Mouse (Mus musculus) CH12.LX (cell line): Measurements from ENCODE around the gene Glis1. TPM values are rescaled to one million over a fixed set of nuclear protein-coding genes. Genes with fewer than 3 reads are reported as not detected.

Experiments used
- DNase-seq: peaks from one replicate; pipeline ENCODE4 v3.0.0-alpha.2; 2013; ENCODE audit errors: extremely low read depth
- H3K27ac ChIP-seq: 2 replicates; pipeline ENCODE4 v1.5.1; 2012; ENCODE audit warnings: low read depth, mild to moderate bottlenecking, control low read depth, moderate library complexity; ENCODE audit not compliant: insufficient read depth
- H3K27me3 ChIP-seq: replicated peaks from 2 replicates; pipeline ENCODE3; 2012; ENCODE audit warnings: inconsistent platforms
- H3K36me3 ChIP-seq, 2 experiments: replicated peaks in 1 of 2; 2 replicates each; pipeline versions ENCODE3 to v1.6.1; 2012; ENCODE audit warnings: inconsistent platforms in 1 of 2, low read length in 1 of 2, mild to moderate bottlenecking in 1 of 2, mixed read lengths in 1 of 2, moderate library complexity in 1 of 2; ENCODE audit not compliant: control insufficient read depth in 1 of 2, insufficient read depth in 1 of 2
- H3K4me1 ChIP-seq, 2 experiments: 2 replicates each; pipeline ENCODE4 v1.6.1; 2012; ENCODE audit warnings: inconsistent platforms in 1 of 2, moderate library complexity in 1 of 2; ENCODE audit not compliant: insufficient read depth in 2 of 2, control insufficient read depth in 1 of 2
- H3K4me2 ChIP-seq: 2 replicates; pipeline ENCODE4 v1.6.1; 2012; ENCODE audit warnings: low read depth, mild to moderate bottlenecking, control low read depth; ENCODE audit not compliant: poor library complexity, insufficient read depth, severe bottlenecking
- H3K4me3 ChIP-seq, 3 experiments: fragments of 150-350 bp in 1 of 3; sonication (generic) in 1 of 3; replicated peaks in 1 of 3; 2 replicates each; pipeline versions ENCODE3 to v1.5.1; 2011 to 2012; ENCODE audit warnings: low read depth in 2 of 3, low read length in 2 of 3, mild to moderate bottlenecking in 2 of 3, moderate library complexity in 2 of 3, control low read depth in 1 of 3, improper control_type of control experiment in 1 of 3, inconsistent platforms in 1 of 3, mixed read lengths in 1 of 3; ENCODE audit not compliant: poor library complexity in 1 of 3
- H3K79me2 ChIP-seq: replicated peaks from 2 replicates; pipeline ENCODE4 v1.6.1; 2012; ENCODE audit warnings: mild to moderate bottlenecking, moderate library complexity; ENCODE audit not compliant: control insufficient read depth, poor library complexity, insufficient read depth, severe bottlenecking; ENCODE audit errors: extremely low read depth
- H3K9ac ChIP-seq: 2 replicates; pipeline ENCODE4 v1.6.1; 2012; ENCODE audit warnings: low read depth, mild to moderate bottlenecking, control low read depth, moderate library complexity; ENCODE audit not compliant: insufficient read depth
- H3K9me3 ChIP-seq: replicated peaks from 2 replicates; pipeline ENCODE3; 2012; ENCODE audit warnings: low read length, inconsistent platforms, mixed read lengths
- BHLHE40 ChIP-seq: IDR thresholded peaks from 2 replicates; pipeline ENCODE4 v1.6.1; 2011; ENCODE audit warnings: mild to moderate bottlenecking, low read depth, low read length, improper control_type of control experiment
- CHD1 ChIP-seq: IDR thresholded peaks from 2 replicates; pipeline ENCODE4 v1.6.1; 2012; ENCODE audit warnings: low read depth, low read length, improper control_type of control experiment, inconsistent platforms
- CTCF ChIP-seq, 2 experiments: IDR thresholded peaks in 1 of 2; conservative IDR thresholded peaks in 1 of 2; 2 replicates each; pipeline ENCODE4 v1.5.1; 2011 to 2012; ENCODE audit warnings: low read depth in 2 of 2, low read length in 2 of 2, improper control_type of control experiment in 1 of 2, inconsistent platforms in 1 of 2, mild to moderate bottlenecking in 1 of 2, moderate library complexity in 1 of 2
- E2F4 ChIP-seq: IDR thresholded peaks from 2 replicates; pipeline ENCODE4 v1.6.1; 2011; ENCODE audit warnings: low read depth, low read length, improper control_type of control experiment; ENCODE audit not compliant: insufficient replicate concordance
- ELF1 ChIP-seq: IDR thresholded peaks from 2 replicates; pipeline ENCODE4 v1.6.1; 2014; ENCODE audit warnings: low read depth, mild to moderate bottlenecking, inconsistent platforms, low read length, improper control_type of control experiment
- EP300 ChIP-seq: IDR thresholded peaks from 2 replicates; pipeline ENCODE4 v1.6.1; 2011; ENCODE audit warnings: low read length, improper control_type of control experiment
- GABPA ChIP-seq: IDR thresholded peaks from 2 replicates; pipeline ENCODE4 v1.6.1; 2012; ENCODE audit warnings: low read depth, low read length, improper control_type of control experiment, inconsistent platforms; ENCODE audit not compliant: insufficient replicate concordance
- IRF4 ChIP-seq: IDR thresholded peaks from 2 replicates; pipeline ENCODE4 v1.6.1; 2014; ENCODE audit warnings: low read depth, mild to moderate bottlenecking, inconsistent platforms, low read length, improper control_type of control experiment
- JUND ChIP-seq: conservative IDR thresholded peaks from 2 replicates; pipeline ENCODE4 v1.6.1; 2011; ENCODE audit warnings: low read depth, low read length, improper control_type of control experiment
- KAT2A ChIP-seq: IDR thresholded peaks from 2 replicates; pipeline ENCODE4 v1.6.1; 2012; ENCODE audit warnings: low read length, improper control_type of control experiment, inconsistent platforms; ENCODE audit not compliant: insufficient replicate concordance
- MAFK ChIP-seq: IDR thresholded peaks from 2 replicates; pipeline ENCODE4 v1.6.1; 2011; ENCODE audit warnings: low read length, improper control_type of control experiment; ENCODE audit not compliant: insufficient replicate concordance
- MAX ChIP-seq: IDR thresholded peaks from 2 replicates; pipeline ENCODE4 v1.6.1; 2011; ENCODE audit warnings: low read length, improper control_type of control experiment
- MAZ ChIP-seq: IDR thresholded peaks from 2 replicates; pipeline ENCODE4 v1.6.1; 2012; ENCODE audit warnings: low read depth, mild to moderate bottlenecking, inconsistent platforms, low read length, improper control_type of control experiment, moderate library complexity
- MXI1 ChIP-seq: IDR thresholded peaks from 2 replicates; pipeline ENCODE4 v1.6.1; 2011; ENCODE audit warnings: mild to moderate bottlenecking, low read depth, low read length, improper control_type of control experiment
- MYC ChIP-seq: IDR thresholded peaks from 2 replicates; pipeline ENCODE4 v1.6.1; 2011; ENCODE audit warnings: low read depth, mild to moderate bottlenecking, improper control_type of control experiment, low read length
- PAX5 ChIP-seq: IDR thresholded peaks from 2 replicates; pipeline ENCODE4 v1.6.1; 2012; ENCODE audit warnings: low read length, inconsistent platforms, mixed read lengths
- POLR2AphosphoS2 ChIP-seq: IDR thresholded peaks from 2 replicates; pipeline ENCODE4 v1.6.1; 2011; ENCODE audit warnings: low read depth, low read length, improper control_type of control experiment
- RAD21 ChIP-seq: IDR thresholded peaks from 2 replicates; pipeline ENCODE4 v1.6.1; 2011; ENCODE audit warnings: low read depth, mild to moderate bottlenecking, low read length, improper control_type of control experiment, moderate library complexity
- RCOR1 ChIP-seq: conservative IDR thresholded peaks from 2 replicates; pipeline ENCODE4 v1.6.1; 2012; ENCODE audit warnings: low read depth, mild to moderate bottlenecking, inconsistent platforms, low read length, improper control_type of control experiment
- SMC3 ChIP-seq: IDR thresholded peaks from 2 replicates; pipeline ENCODE4 v1.6.1; 2011; ENCODE audit warnings: low read depth, low read length, improper control_type of control experiment
- TBP ChIP-seq: conservative IDR thresholded peaks from 2 replicates; pipeline ENCODE4 v1.6.1; 2011; ENCODE audit warnings: low read depth, low read length, improper control_type of control experiment
- TCF12 ChIP-seq: IDR thresholded peaks from 2 replicates; pipeline ENCODE4 v1.6.1; 2014; ENCODE audit warnings: low read depth, mild to moderate bottlenecking, inconsistent platforms, low read length, improper control_type of control experiment
- UBTF ChIP-seq: IDR thresholded peaks from 2 replicates; pipeline ENCODE4 v1.6.1; 2012; ENCODE audit warnings: low read depth, mild to moderate bottlenecking, inconsistent platforms, low read length, improper control_type of control experiment, moderate library complexity
- USF1 ChIP-seq: IDR thresholded peaks from 2 replicates; pipeline ENCODE4 v1.6.1; 2014; ENCODE audit warnings: low read depth, mild to moderate bottlenecking, inconsistent platforms, low read length, improper control_type of control experiment
- USF2 ChIP-seq: conservative IDR thresholded peaks from 2 replicates; pipeline ENCODE4 v1.6.1; 2011; ENCODE audit warnings: low read depth, low read length, improper control_type of control experiment
- ZC3H11A ChIP-seq: IDR thresholded peaks from 2 replicates; pipeline ENCODE4 v1.6.1; 2012; ENCODE audit warnings: low read depth, mild to moderate bottlenecking, inconsistent platforms, low read length, improper control_type of control experiment
- ZKSCAN1 ChIP-seq: IDR thresholded peaks from 2 replicates; pipeline ENCODE4 v1.6.1; 2012; ENCODE audit warnings: low read depth, inconsistent platforms, low read length, improper control_type of control experiment, borderline replicate concordance
- ZMIZ1 ChIP-seq: IDR thresholded peaks from 2 replicates; pipeline ENCODE4 v1.6.1; 2012; ENCODE audit warnings: low read depth, mild to moderate bottlenecking, inconsistent platforms, low read length, improper control_type of control experiment
- dilution Hi-C: fragments of 300-500 bp; cut with MboI; formaldehyde crosslinking; loops from 2 replicates; pipeline ENCODE4 v1.14.3; 2020; ENCODE audit warnings: low sequenced_read_pairs; ENCODE audit not compliant: extremely low pct_unique_long_range_greater_than_20kb, extremely low pct_ligation_motif_present
- in situ Hi-C: fragments of 300-500 bp; cut with MboI; formaldehyde crosslinking; loops from 3 replicates; pipeline ENCODE4 v1.14.3; 2019; ENCODE audit warnings: low sequenced_read_pairs, low pct_ligation_motif_present, low pct_unique_long_range_greater_than_20kb, mixed read lengths
- polyA plus RNA-seq: library from polyadenylated mRNA; unstranded; fragments of >175 nt; gene quantifications from 2 replicates; pipeline ENCODE4 v1.2.1, GENCODE M21; 2012; ENCODE audit warnings: low read depth; ENCODE audit not compliant: insufficient read length
- total RNA-seq, 2 experiments: library from RNA; depleted of rRNA; stranded (reverse); fragments of 300-350 nt in 1 of 2; fragments of >200 nt in 1 of 2; gene quantifications; 2 replicates each; pipeline ENCODE4 v1.2.3; 2012 to 2014

Gene Glis1
- total and polyA plus RNA-seq, 3 experiments: 0.08 to 2.2 (median 0.17) TPM

GRCm38 (mm10) chr4:107638303-107638702, 203.9 kb downstream of the Glis1 start:
- Histone ChIP-seq H3K4me2 (no peak overlapping the region), H3K9me3 (no peaks in the 10 kb centered on the region), H3K27me3 (no peaks in the 10 kb centered on the region), H3K4me1 (peaks cover 2 to 28% of the 10 kb centered on the region in 2 experiments; a peak in 2 of 4 replicates), H3K4me3 (no peak overlapping the region), H3K9ac (no peak overlapping the region), H3K36me3 (peaks cover 0 to 7% of the 10 kb centered on the region in 2 experiments), H3K27ac (no peak overlapping the region), H3K79me2 (no peaks in the 10 kb centered on the region)
- TF ChIP-seq ELF1 (no peak), MYC (no peak), GABPA (no peak), RCOR1 (no peak), USF2 (no peak), CHD1 (no peak), TCF12 (no peak)
- no peak for DNase-seq
- dilution Hi-C loops (no loop called here), in situ Hi-C loops (loop anchor here (10.0 kb wide), 1 partner anchor 144 kb away; no protein-coding TSS in a partner anchor)

- in situ Hi-C loops: no loop called here
These were observed 207.2 kb downstream of the Glis1 start for GRCm38 (mm10) chr4:107641624-107642023.

GRCm38 (mm10) chr4:107648959-107649485, 214.6 kb downstream of the Glis1 start:
- dilution Hi-C loops: no loop called here
- Histone ChIP-seq H3K4me3 (no peak overlapping the region), H3K9ac (no peak overlapping the region), H3K36me3 (no peaks in the 10 kb centered on the region), H3K27me3 (no peaks in the 10 kb centered on the region), H3K9me3 (no peaks in the 10 kb centered on the region), H3K4me2 (no peak overlapping the region), H3K79me2 (no peaks in the 10 kb centered on the region), H3K4me1 (peaks cover 9 to 42% of the 10 kb centered on the region in 2 experiments), H3K27ac (no peak overlapping the region)
- in situ Hi-C loops: no loop called here
- DNase-seq: no peak
- TF ChIP-seq JUND (no peak), ZMIZ1 (no peak), GABPA (no peak), IRF4 (no peak), MAZ (no peak), MAFK (no peak), TBP (no peak), E2F4 (no peak), MAX (no peak), POLR2AphosphoS2 (no peak), ZC3H11A (no peak), RAD21 (no peak), MYC (no peak), BHLHE40 (no peak), EP300 (no peak)

More at GRCm38 (mm10) chr4:107641624-107642023, 207.2 kb downstream of the Glis1 start:
- Histone ChIP-seq H3K36me3 (no peaks in the 10 kb centered on the region), H3K4me2 (no peak overlapping the region), H3K4me3 (no peak overlapping the region), H3K27ac (no peak overlapping the region), H3K4me1 (peaks cover 2 to 32% of the 10 kb centered on the region in 2 experiments; a peak in 2 of 4 replicates), H3K9me3 (no peaks in the 10 kb centered on the region), H3K79me2 (no peaks in the 10 kb centered on the region), H3K9ac (no peak overlapping the region), H3K27me3 (no peaks in the 10 kb centered on the region)
- DNase-seq: no peak
- TF ChIP-seq MXI1 (no peak), ZC3H11A (no peak), TCF12 (no peak), E2F4 (no peak), MYC (no peak), PAX5 (no peak), USF2 (no peak), IRF4 (no peak), UBTF (no peak), JUND (no peak), TBP (no peak), ZKSCAN1 (no peak), KAT2A (no peak), SMC3 (no peak), CTCF (conservative IDR thresholded peaks at IDR 0.05 in 1 of 2, IDR thresholded peaks at IDR 0.05 in 1 of 2; ENCODE audit: low read depth in 2 of 2, low read length in 2 of 2) (no peak), USF1 (no peak)
- dilution Hi-C loops: no loop called here
